Mouse (Mus musculus) brain, embryonic 14.5 days (tissue): Measurements from ENCODE around the gene Cd200. TPM values are rescaled to one million over a fixed set of nuclear protein-coding genes. Genes with fewer than 3 reads are reported as not detected.

Experiments used
- DNase-seq: peaks from one replicate; pipeline ENCODE4 v3.0.0-alpha.2; 2011; ENCODE audit warnings: low read depth
- CTCF ChIP-seq: fragments of 200-500 bp; IDR thresholded peaks from 2 replicates; pipeline ENCODE4 v1.5.1; 2012; ENCODE audit warnings: inconsistent platforms, mild to moderate bottlenecking, moderate library complexity, borderline replicate concordance; ENCODE audit not compliant: insufficient read depth, insufficient read length; ENCODE audit errors: extremely low read depth
- POLR2A ChIP-seq: fragments of 200-500 bp; IDR thresholded peaks from 2 replicates; pipeline ENCODE4 v1.6.1; 2012; ENCODE audit warnings: mild to moderate bottlenecking, inconsistent platforms, borderline replicate concordance; ENCODE audit not compliant: poor library complexity, insufficient read depth, insufficient read length, severe bottlenecking; ENCODE audit errors: extremely low read depth
- polyA plus RNA-seq: library from polyadenylated mRNA; depleted of rRNA; stranded (reverse); fragments of >200 nt; gene quantifications from 2 replicates; pipeline ENCODE4 v1.2.3, GENCODE M21; 2012; rRNA removed

Gene Cd200
- polyA plus RNA-seq, 1 experiment: 203 TPM

DNA sequence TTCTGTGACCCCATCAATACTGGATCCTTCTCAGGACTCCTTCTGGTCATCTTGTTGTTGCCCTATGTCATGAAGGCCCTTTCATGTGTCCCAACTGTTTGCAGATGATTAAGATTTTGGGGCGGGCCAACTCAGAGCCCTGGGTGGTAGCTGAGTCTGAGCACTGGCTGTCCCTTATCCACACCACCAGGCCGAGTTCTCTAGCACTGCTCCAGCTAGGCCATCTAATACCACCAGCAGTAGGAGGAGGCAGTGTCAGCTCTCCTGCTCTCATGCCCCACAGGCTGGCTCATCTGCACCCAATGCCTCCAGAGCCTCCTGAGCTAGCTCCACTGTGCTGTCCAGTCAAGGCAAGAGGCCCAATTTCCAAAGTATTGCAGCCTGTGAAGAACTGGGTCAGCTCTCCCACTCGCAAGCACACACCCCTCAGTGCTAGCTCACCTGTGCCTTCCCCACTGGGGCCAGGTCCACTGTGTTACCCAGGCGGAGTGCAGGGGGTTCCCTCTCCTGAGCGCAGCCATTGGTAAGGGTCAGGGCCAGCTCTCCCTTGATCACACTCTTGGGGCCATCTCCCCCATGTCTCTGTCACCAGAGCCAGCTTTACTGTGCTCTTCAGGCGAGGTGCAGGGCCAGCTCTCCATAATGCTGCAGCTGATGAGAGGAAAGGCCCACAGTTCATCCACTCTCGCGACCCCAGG, 75.0 kb downstream of the Cd200 start:
- no peak for DNase-seq
- TF ChIP-seq POLR2A (no peak), CTCF (no peak)

DNA sequence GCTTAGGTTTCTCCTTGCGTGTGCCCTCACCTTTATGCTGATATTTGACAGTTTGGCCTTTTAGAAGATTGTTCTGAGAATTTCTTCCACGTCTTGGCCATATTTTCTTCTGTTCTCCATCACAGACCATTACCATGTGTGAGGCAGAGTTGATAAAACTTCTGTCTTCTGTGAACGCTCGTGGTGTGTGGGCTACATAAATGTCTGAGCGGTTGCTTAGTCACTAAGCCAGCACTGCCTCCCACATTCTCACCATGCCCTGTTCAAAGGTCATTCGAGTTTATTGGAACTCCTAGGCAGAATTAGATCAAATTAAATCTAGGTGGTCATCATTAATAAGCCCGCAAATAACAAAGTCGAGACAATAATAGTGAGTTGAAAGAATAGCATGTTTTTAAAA, 76.3 kb downstream of the Cd200 start:
- TF ChIP-seq POLR2A: no peak
- no peak for TF ChIP-seq CTCF
- no peak for DNase-seq

Other genes with a start within 250 kb of the Cd200 start
- 0.16 and 0.26 TPM in 2 replicates for gene Btla, start 184.7 kb downstream of the Cd200 start, polyA plus RNA-seq
- not detected in 2 replicates for gene Gm609, start 83.9 kb upstream of the Cd200 start, polyA plus RNA-seq
- gene Gm17783, start 123.0 kb upstream of the Cd200 start, polyA plus RNA-seq: not detected in 2 replicates
- not detected in 2 replicates for gene Slc9c1, start 126.3 kb upstream of the Cd200 start, polyA plus RNA-seq
- 0.04 and 0.05 TPM in 2 replicates for gene Gcsam, start 201.3 kb upstream of the Cd200 start, polyA plus RNA-seq
- 0.22 and 0.30 TPM in 2 replicates for gene BC016579, start 245.0 kb upstream of the Cd200 start, polyA plus RNA-seq